Mouse (Mus musculus): ENCODE measurements around the gene Thtpa.

- TF ChIP-seq CTCF (IDR thresholded peaks at IDR 0.05; ENCODE audit: low read depth, low read length) (no peak), POLR2A (IDR thresholded peaks at IDR 0.05; ENCODE audit: borderline replicate concordance, low read depth, low read length) (no peak)
Observed at GRCm38 (mm10) chr14:55125711-55126110, 31.1 kb downstream of the Thtpa start.
